Mouse (Mus musculus): ENCODE measurements around the gene Fbxo8. TPM values are rescaled to one million over a fixed set of nuclear protein-coding genes. Genes with fewer than 3 reads are reported as not detected.

Gene Fbxo8
- total RNA-seq, 2 experiments from 2014 or later, result 32.1 to 35.9 TPM

- DNase-seq (ENCODE audit: low spot score in 2 of 2), result no peak
- intact Hi-C loops (cut with DNase I), result no loop called here
Observed at GRCm38 (mm10) chr8:56591084-56591483, 40.2 kb downstream of the Fbxo8 start.

- intact Hi-C loops (cut with DNase I), result no loop called here
- DNase-seq (ENCODE audit: low spot score in 2 of 2), result no peak
Observed at GRCm38 (mm10) chr8:56591502-56591901, 40.6 kb downstream of the Fbxo8 start.

- no peak for DNase-seq (ENCODE audit: low spot score in 2 of 2)
- intact Hi-C loops (cut with DNase I), result no loop called here
Observed at GRCm38 (mm10) chr8:56606481-56606880, 55.6 kb downstream of the Fbxo8 start.

DNA sequence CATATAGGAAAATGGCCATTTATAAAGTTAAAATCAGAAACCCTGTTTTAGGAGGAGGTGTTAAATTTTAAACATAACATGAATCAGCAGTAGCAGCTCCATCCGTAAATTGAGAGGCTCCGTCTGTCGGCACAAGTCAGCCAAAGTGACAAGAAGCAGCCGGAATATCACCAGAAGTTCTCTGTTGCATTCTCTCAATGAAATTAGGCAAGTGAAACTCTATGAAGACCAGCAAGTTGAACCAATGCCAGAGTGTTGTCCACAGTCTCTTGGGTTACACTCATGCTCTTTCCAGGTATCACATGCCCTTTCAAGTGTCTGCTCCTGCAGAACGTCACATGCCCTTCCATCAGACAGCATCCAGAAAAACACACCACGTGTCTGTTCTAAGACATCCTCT, 60.8 kb downstream of the Fbxo8 start:
- DNase-seq (ENCODE audit: low spot score in 2 of 2), result no peak
- intact Hi-C loops (cut with DNase I), result no loop called here

GRCm38 (mm10) chr8:56614235-56614634, 63.3 kb downstream of the Fbxo8 start:
- intact Hi-C loops (cut with DNase I), result no loop called here
- no peak for DNase-seq (ENCODE audit: low spot score in 2 of 2)

DNA sequence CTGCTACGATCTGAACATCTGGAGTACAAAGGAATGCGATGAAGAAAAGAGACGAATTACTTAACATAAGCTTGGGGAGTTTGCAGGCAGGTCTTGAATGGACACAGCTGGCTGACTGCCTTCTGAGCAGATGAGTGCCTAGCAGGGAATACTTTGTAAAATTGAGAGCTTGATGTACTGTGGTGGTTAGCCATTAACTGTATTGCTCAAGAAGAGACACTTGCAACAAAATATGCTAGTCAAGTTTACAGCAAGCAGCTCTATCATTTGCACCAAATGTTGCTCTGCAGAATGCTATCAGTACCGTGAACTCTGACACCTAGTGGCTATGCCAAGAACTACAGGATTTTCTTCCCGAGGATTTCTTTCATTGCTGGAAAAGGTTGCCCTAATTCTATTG, 64.1 kb downstream of the Fbxo8 start:
- intact Hi-C loops (cut with DNase I), result loop anchor here (1.0 kb wide), 1 partner anchor 85 kb away; no protein-coding TSS in a partner anchor
- peak; percentile 81 for DNase-seq (ENCODE audit: low spot score in 2 of 2)

DNA sequence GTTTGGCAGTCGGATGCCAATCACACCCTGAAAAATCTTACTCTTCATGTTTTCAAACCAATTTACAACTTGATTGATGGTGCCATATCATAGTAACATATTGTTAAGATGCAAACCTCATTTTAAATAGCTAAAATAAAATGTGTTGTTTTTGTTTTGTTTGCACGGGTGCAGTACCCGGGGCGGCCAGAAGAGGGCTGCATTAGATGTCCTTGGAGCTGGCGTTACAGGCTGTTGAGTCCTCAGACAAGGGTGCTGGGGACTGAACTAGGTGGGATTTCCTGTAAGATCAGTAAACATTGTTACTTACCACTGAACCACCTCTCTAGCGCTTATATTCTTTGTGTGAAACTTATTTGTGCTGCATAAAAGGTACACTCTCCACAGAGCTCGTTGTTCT, 65.4 kb downstream of the Fbxo8 start:
- intact Hi-C loops (cut with DNase I), result no loop called here
- no peak for DNase-seq (ENCODE audit: low spot score in 2 of 2)

GRCm38 (mm10) chr8:56617271-56617670, 66.4 kb downstream of the Fbxo8 start:
- DNase-seq (ENCODE audit: low spot score in 2 of 2), result no peak
- intact Hi-C loops (cut with DNase I), result no loop called here

GRCm38 (mm10) chr8:56619056-56619455, 68.2 kb downstream of the Fbxo8 start:
- intact Hi-C loops (cut with DNase I), result no loop called here

DNA sequence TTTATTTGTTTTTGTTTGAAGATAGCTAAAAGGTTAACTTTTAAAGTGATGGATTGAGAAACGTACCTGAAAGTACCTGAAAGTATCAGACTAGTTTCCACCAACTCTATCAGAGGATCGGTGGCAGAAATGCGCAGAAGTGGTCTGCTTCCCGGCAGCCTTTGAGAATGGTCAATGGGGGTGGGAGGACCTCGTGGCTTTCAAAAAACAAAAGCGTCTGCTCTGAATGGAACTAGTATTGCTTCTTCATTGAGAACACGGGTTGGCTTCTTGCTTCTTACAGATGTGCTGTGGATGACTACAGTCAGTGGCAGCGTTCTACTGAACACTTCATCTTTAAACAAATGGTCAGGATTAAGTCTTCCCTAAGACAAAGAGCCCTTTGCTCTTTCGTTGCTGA, 68.7 kb downstream of the Fbxo8 start:
- DNase-seq (ENCODE audit: low spot score in 2 of 2), result no peak
- intact Hi-C loops (cut with DNase I), result no loop called here

More at GRCm38 (mm10) chr8:56619056-56619455, 68.2 kb downstream of the Fbxo8 start:
- DNase-seq (ENCODE audit: low spot score in 2 of 2), result no peak

DNA sequence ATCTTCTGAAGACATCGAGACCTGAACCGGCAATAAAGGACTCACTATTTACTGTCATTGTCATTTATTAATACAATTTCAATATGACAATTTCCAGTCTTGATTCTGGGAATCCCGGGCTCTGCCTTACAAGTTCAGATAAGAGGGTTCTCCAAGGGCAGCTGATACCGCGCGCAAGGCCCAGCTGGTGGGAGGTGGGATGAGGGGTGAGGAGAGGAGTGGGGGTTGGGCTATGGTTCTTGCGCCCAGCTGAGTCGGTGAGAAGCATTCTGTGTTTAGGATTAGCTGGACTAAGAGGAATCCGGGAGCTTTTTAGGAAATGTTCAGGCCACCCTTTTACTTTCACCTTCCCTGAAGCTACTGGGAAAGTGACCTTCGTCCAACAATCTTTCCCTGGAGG, 69.8 kb downstream of the Fbxo8 start:
- intact Hi-C loops (cut with DNase I), result loop anchor here (5.0 kb wide), 1 partner anchor 702 kb away; the partner anchor contains the start of gene Hand2
- DNase-seq (ENCODE audit: low spot score in 2 of 2), result no peak

DNA sequence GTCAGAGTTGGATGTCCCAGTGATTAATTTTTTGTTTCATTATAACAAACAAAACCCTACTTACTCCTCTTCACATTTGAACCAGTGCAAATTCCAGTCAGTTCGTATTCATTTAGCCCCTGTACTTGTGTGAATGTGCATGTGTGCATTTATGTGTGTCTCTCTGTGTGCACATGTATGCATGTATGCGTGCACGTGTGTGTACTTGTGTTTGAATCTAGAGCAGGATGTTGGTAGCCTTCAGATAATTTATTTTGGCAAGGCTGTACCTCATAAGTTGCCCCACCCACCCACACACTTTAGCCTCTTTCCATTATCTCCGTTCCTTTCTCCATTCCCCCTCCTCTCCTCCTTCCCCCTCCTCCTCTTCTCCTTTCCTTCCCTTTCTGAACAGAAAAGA, 70.2 kb downstream of the Fbxo8 start:
- DNase-seq (ENCODE audit: low spot score in 2 of 2), result no peak
- intact Hi-C loops (cut with DNase I), result loop anchor here (5.0 kb wide), 1 partner anchor 701 kb away; the partner anchor contains the start of gene Hand2

GRCm38 (mm10) chr8:56622470-56623024, 71.7 kb downstream of the Fbxo8 start:
- DNase-seq (ENCODE audit: low spot score in 2 of 2), result no peak
- intact Hi-C loops (cut with DNase I), result loop anchor here (5.0 kb wide), 1 partner anchor 700 kb away; the partner anchor contains the start of gene Hand2

GRCm38 (mm10) chr8:56623346-56623745, 72.5 kb downstream of the Fbxo8 start:
- intact Hi-C loops (cut with DNase I), result loop anchor here (5.0 kb wide), 1 partner anchor 699 kb away; the partner anchor contains the start of gene Hand2
- no peak for DNase-seq (ENCODE audit: low spot score in 2 of 2)

DNA sequence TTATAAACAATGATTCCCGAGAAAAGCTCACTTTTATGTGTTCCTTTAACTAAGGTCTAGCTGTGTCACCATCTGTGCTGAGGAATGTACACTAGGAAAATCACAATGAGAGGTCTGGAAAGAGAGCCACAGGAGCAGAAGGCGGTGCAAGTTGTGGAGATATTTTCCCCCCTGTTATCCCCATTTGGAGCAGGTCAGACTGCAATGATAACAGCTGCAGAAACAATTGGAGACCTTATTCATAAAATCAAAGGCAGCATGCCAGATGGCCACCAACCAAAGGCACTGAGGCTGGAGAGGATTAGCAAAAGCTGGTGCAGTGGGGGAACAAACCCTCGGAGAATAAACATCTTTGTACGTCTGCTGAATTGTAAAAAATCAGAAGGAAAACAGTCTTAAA, 78.3 kb downstream of the Fbxo8 start:
- no peak for DNase-seq (ENCODE audit: low spot score in 2 of 2)
- intact Hi-C loops (cut with DNase I), result no loop called here

DNA sequence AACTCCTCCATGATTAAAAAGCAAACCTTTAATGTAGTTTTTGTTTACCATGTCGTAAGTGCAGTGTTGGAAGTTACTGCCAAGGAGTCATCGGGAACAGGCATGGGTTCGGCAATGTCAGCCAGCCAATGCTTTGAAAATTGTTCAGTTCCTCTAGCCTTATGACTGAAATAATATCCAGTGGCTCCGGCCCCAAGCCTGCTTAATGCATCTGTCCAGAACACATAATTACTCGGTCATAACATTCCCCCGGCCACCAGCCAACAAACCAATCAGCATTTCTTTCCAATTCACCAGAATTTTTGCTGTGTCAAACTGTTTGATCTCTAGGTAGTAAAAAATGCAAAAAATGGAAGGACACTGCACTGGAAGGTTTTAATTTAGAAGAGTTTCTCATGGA, 88.4 kb downstream of the Fbxo8 start:
- DNase-seq (ENCODE audit: low spot score in 2 of 2), result no peak
- intact Hi-C loops (cut with DNase I), result no loop called here

Small RNA genes within 50 kb of the gene (microRNA-seq; reads per million reads assigned to microRNA genes)
- 0 reads per million in 2 experiments for gene Gm25992

Other genes starting within 250 kb of the Fbxo8 start
- 10 to 100 TPM; 19.8 to 24.6 TPM for gene Cep44, start within 50 bp of the Fbxo8 start, total RNA-seq (2021)

Data from left cerebral cortex, postnatal 14 days (tissue).